Mouse (Mus musculus): ENCODE data around the gene Bclaf1.

DNA sequence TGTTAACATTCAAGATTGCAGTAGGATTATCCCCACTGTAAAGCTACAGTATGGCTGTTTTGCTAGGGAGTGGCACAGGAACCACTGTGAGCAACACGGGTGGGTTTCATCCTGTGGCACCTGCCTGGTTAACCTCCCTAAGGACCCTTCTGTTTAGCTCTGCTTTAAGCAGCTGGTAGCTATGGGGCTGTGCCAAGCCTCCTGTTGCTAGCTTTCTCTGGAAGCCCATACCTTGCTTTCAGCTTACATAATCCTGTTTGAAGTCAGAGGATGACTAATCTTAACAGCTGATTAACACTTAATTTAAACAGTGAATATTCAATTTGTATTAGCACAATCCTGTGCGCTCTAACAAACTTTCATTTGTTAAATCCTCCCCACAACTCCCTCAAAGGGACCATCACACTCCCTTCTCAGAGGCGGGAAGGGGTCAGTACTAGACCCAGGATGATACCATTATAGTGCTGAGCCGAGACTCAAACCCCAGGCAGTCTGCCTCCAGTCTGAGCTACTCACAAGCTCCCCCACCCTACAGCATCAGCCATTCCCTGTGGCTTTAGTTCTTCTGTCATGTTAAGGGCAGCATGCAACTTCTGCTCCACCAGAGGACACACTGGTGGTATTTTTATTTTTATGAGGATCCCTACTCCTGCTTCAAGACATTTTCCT lies 50.3 kb downstream of the Bclaf1 start:
- TF ChIP-seq CTCF (IDR thresholded peaks at IDR 0.05; ENCODE audit: borderline replicate concordance, insufficient read depth, low read length) (no peak), POLR2A (IDR thresholded peaks at IDR 0.05; ENCODE audit: low read depth, low read length) (no peak)
